Mouse (Mus musculus) large intestine, adult 2 months (tissue): ENCODE data around the gene Gm28870. TPM values are rescaled to one million over a fixed set of nuclear protein-coding genes. Genes with fewer than 3 reads are reported as not detected.
"Not testable (repeated sequence)": the region's sequence is repeated elsewhere in the genome, so short reads cannot be mapped to it uniquely, and the experiment has no call there.

Experiments used
- DNase-seq: peaks from one replicate; pipeline ENCODE4 v3.0.0-alpha.2; 2012; ENCODE audit warnings: low read depth, low spot score
- WGBS: fragments of 180-500 bp; shearing (Covaris S2); methylation state at CpG from one replicate; pipeline ENCODE4 v1.1.7; 2018; 5-methylcytosine and 5-hydroxymethylcytosine counted together
- polyA plus RNA-seq: library from polyadenylated mRNA; depleted of rRNA; stranded (reverse); fragments of >200 nt; gene quantifications from 2 replicates; pipeline ENCODE4 v1.2.3, GENCODE M21; 2012; rRNA removed

Gene Gm28870
- polyA plus RNA-seq, result not detected in 2 replicates

- not testable (repeated sequence) for DNase-seq
- no CpG with 5 or more reads among the region's 2 CpGs for WGBS
Observed at GRCm38 (mm10) chrY:50096976-50097375, at the start of gene Gm28870. Gene Gm28870 (plus strand): TSS chrY:50097276.
